Mouse (Mus musculus) olfactory bulb, adult 2 months (tissue): ENCODE results near the gene Sncb. TPM values are rescaled to one million over a fixed set of nuclear protein-coding genes. Genes with fewer than 3 reads are reported as not detected.

ENCODE experiments used
- H3K27ac ChIP-seq: fragments of 200-500 bp; 2 replicates; pipeline ENCODE4 v1.5.1; 2012; ENCODE audit warnings: low read depth, low read length; ENCODE audit not compliant: insufficient read depth
- H3K4me1 ChIP-seq: fragments of 200-500 bp; 2 replicates; pipeline ENCODE4 v1.6.1; 2012; ENCODE audit warnings: low read length; ENCODE audit not compliant: control insufficient read depth, insufficient read depth
- H3K4me3 ChIP-seq: fragments of 200-500 bp; 2 replicates; pipeline ENCODE4 v1.5.1; 2012; ENCODE audit warnings: mild to moderate bottlenecking, low read depth, low read length, moderate library complexity; ENCODE audit not compliant: insufficient read depth
- CTCF ChIP-seq: fragments of 200-500 bp; IDR thresholded peaks from 2 replicates; pipeline ENCODE4 v1.5.1; 2012; ENCODE audit warnings: low read depth, mild to moderate bottlenecking, low read length, moderate library complexity; ENCODE audit not compliant: insufficient read depth
- POLR2A ChIP-seq: fragments of 200-500 bp; IDR thresholded peaks from 2 replicates; pipeline ENCODE4 v1.6.1; 2012; ENCODE audit warnings: mild to moderate bottlenecking, low read depth, low read length, moderate library complexity; ENCODE audit not compliant: insufficient read depth
- WGBS: fragments of 180-500 bp; shearing (Covaris S2); methylation state at CpG from one replicate; pipeline ENCODE4 v1.1.7; 2018; 5-methylcytosine and 5-hydroxymethylcytosine counted together
- polyA plus RNA-seq: library from polyadenylated mRNA; stranded (reverse); fragments of >200 nt; gene quantifications from 2 replicates; pipeline ENCODE4 v1.2.4, GENCODE M21; 2012; ENCODE audit warnings: low replicate concordance; ENCODE audit not compliant: missing spikeins, insufficient read depth, insufficient read length

The Sncb gene
- polyA plus RNA-seq, 1 experiment, result not detected

GRCm38 (mm10) chr13:54754169-54755080 is 12.0 kb downstream of the Sncb start:
- H3K4me3 ChIP-seq, result peak overlapping the region; percentile 20; the same call in 1 of the 2 replicates
- WGBS, result 17% methylated on average over 12 of the region's 12 CpGs
- H3K4me1 ChIP-seq, result peaks cover 58% of the 10 kb centered on the region
- TF ChIP-seq POLR2A (no peak), CTCF (no peak)
- peak overlapping the region; percentile 100 for H3K27ac ChIP-seq

- Histone ChIP-seq H3K4me1 (peaks cover 52% of the 10 kb centered on the region), H3K27ac (peak overlapping the region; percentile 100), H3K4me3 (no peak overlapping the region)
- 26% methylated on average over 6 of the region's 6 CpGs for WGBS
- no peak for TF ChIP-seq POLR2A
- no peak for TF ChIP-seq CTCF
Observed at GRCm38 (mm10) chr13:54753733-54754132, 12.7 kb downstream of the Sncb start.

- WGBS, result 23% methylated on average over 10 of the region's 10 CpGs
- H3K4me3 ChIP-seq, result no peak overlapping the region
- H3K27ac ChIP-seq, result peak overlapping the region; percentile 100
- TF ChIP-seq POLR2A, result no peak
- TF ChIP-seq CTCF, result no peak
- peaks cover 57% of the 10 kb centered on the region for H3K4me1 ChIP-seq
Observed at GRCm38 (mm10) chr13:54752656-54753055, 13.7 kb downstream of the Sncb start.

- H3K27ac ChIP-seq, result no peak overlapping the region; the same call in 1 of the 2 replicates
- H3K4me1 ChIP-seq, result peaks cover 57% of the 10 kb centered on the region
- 51% methylated on average over 8 of the region's 8 CpGs for WGBS
- H3K4me3 ChIP-seq, result no peak overlapping the region
- TF ChIP-seq CTCF (no peak), POLR2A (no peak)
Observed at GRCm38 (mm10) chr13:54750699-54751098, 15.7 kb downstream of the Sncb start.

- TF ChIP-seq CTCF, result no peak
- TF ChIP-seq POLR2A, result no peak; the same call in 1 of the 2 replicates
- peaks cover 57% of the 10 kb centered on the region for H3K4me1 ChIP-seq
Observed at GRCm38 (mm10) chr13:54749864-54750411, 16.5 kb downstream of the Sncb start, which contains the start of gene Gprin1. TSS of gene Gprin1 (minus strand) at chr13:54749874.

GRCm38 (mm10) chr13:54749061-54749863 is 17.1 kb downstream of the Sncb start:
- H3K27ac ChIP-seq, result peak overlapping the region; percentile 85
- H3K4me1 ChIP-seq, result peaks cover 59% of the 10 kb centered on the region
- 2% methylated on average over 100 of the region's 100 CpGs for WGBS
- peak overlapping the region; percentile 72 for H3K4me3 ChIP-seq
- TF ChIP-seq CTCF (no peak; the same call in 1 of the 2 replicates), POLR2A (peak; percentile 77)

More at GRCm38 (mm10) chr13:54749864-54750411, 16.5 kb downstream of the Sncb start, which contains the start of gene Gprin1:
- H3K4me3 ChIP-seq, result peak within 1 kb of the TSS; percentile 72
- peak within 1 kb of the TSS; percentile 85 for H3K27ac ChIP-seq
- WGBS, result 2% methylated on average over 29 of the region's 29 CpGs

- TF ChIP-seq POLR2A, result no peak
- TF ChIP-seq CTCF, result no peak
- peak overlapping the region; percentile 72 for H3K4me3 ChIP-seq
- peak overlapping the region; percentile 80 for H3K27ac ChIP-seq
- H3K4me1 ChIP-seq, result peaks cover 56% of the 10 kb centered on the region
- WGBS, result 19% methylated on average over 10 of the region's 10 CpGs
Observed at GRCm38 (mm10) chr13:54748721-54749060, 17.7 kb downstream of the Sncb start.

GRCm38 (mm10) chr13:54748190-54748589 is 18.2 kb downstream of the Sncb start:
- Histone ChIP-seq H3K27ac (peak overlapping the region; percentile 72), H3K4me3 (peak overlapping the region; percentile 72), H3K4me1 (peaks cover 53% of the 10 kb centered on the region)
- 48% methylated on average over 8 of the region's 8 CpGs for WGBS
- TF ChIP-seq POLR2A (no peak), CTCF (no peak)
